Mouse (Mus musculus) small intestine, adult 2 months (tissue): ENCODE measurements at regions not wholly inside any gene's neighbourhood (a gene's known extent, or its start where the extent isn't known, plus 50 kb on each side); places are given as distances from the start of the nearest gene placed in this dataset.

Experiments
- H3K27ac ChIP-seq: fragments of 200-500 bp; 2 replicates; pipeline ENCODE4 v1.5.1; 2012; ENCODE audit warnings: low read depth, low read length, control low read depth, inconsistent platforms; ENCODE audit not compliant: insufficient read depth
- H3K27me3 ChIP-seq: fragments of 200-500 bp; 2 replicates; pipeline ENCODE4 v1.6.1; 2012; ENCODE audit warnings: mild to moderate bottlenecking, moderate library complexity, low read length, inconsistent platforms; ENCODE audit not compliant: control insufficient read depth, insufficient read depth
- H3K36me3 ChIP-seq: fragments of 200-500 bp; 2 replicates; pipeline ENCODE4 v1.6.1; 2012; ENCODE audit warnings: mild to moderate bottlenecking, low read length, control low read depth, inconsistent platforms; ENCODE audit not compliant: control insufficient read depth, insufficient read depth
- H3K4me1 ChIP-seq: fragments of 200-500 bp; 2 replicates; pipeline ENCODE4 v1.6.1; 2012; ENCODE audit warnings: low read length, inconsistent platforms, mixed read lengths; ENCODE audit not compliant: control insufficient read depth, insufficient read depth, insufficient read length
- H3K4me3 ChIP-seq: fragments of 200-500 bp; 2 replicates; pipeline ENCODE4 v1.5.1; 2012; ENCODE audit warnings: low read depth, mild to moderate bottlenecking, control low read depth, inconsistent platforms, low read length, moderate library complexity
- CTCF ChIP-seq: fragments of 200-500 bp; IDR thresholded peaks from 2 replicates; pipeline ENCODE4 v1.5.1; 2012; ENCODE audit warnings: low read depth, mild to moderate bottlenecking, control low read depth, inconsistent platforms, low read length, moderate library complexity, mixed read lengths; ENCODE audit not compliant: insufficient replicate concordance, insufficient read length; ENCODE audit errors: extremely low read depth
- POLR2A ChIP-seq: fragments of 200-500 bp; IDR thresholded peaks from 2 replicates; pipeline ENCODE4 v1.6.1; 2012; ENCODE audit warnings: low read depth, mild to moderate bottlenecking, control low read depth, inconsistent platforms, low read length, moderate library complexity
- WGBS: fragments of 180-500 bp; shearing (Covaris S2); methylation state at CpG from one replicate; pipeline ENCODE4 v1.1.7; 2018; 5-methylcytosine and 5-hydroxymethylcytosine counted together

GRCm38 (mm10) chr14:80521631-80522030 lies 537.8 kb downstream of the Olfm4 start:
- Histone ChIP-seq H3K4me1 (no peaks in the 10 kb centered on the region), H3K27me3 (no peaks in the 10 kb centered on the region), H3K27ac (no peak overlapping the region), H3K4me3 (no peak overlapping the region), H3K36me3 (no peaks in the 10 kb centered on the region)
- no peak for TF ChIP-seq CTCF
- TF ChIP-seq POLR2A: no peak
- WGBS: 57% methylated on average over 1 of the region's 1 CpGs

- H3K36me3 ChIP-seq: no peaks in the 10 kb centered on the region
- H3K27ac ChIP-seq: no peak overlapping the region
- no peak for TF ChIP-seq CTCF
- TF ChIP-seq POLR2A: no peak
- no peak overlapping the region for H3K4me3 ChIP-seq
- 83% methylated on average over 3 of the region's 3 CpGs for WGBS
- H3K27me3 ChIP-seq: no peaks in the 10 kb centered on the region
- H3K4me1 ChIP-seq: no peaks in the 10 kb centered on the region
Measured at GRCm38 (mm10) chr14:80522536-80522935, 538.7 kb downstream of the Olfm4 start.

- Histone ChIP-seq H3K27me3 (no peaks in the 10 kb centered on the region), H3K4me3 (no peak overlapping the region), H3K27ac (no peak overlapping the region), H3K36me3 (no peaks in the 10 kb centered on the region), H3K4me1 (no peaks in the 10 kb centered on the region)
- no peak for TF ChIP-seq POLR2A
- TF ChIP-seq CTCF: no peak
- 54% methylated on average over 9 of the region's 9 CpGs for WGBS
Measured at GRCm38 (mm10) chr14:80528419-80529028, 544.6 kb downstream of the Olfm4 start.

DNA sequence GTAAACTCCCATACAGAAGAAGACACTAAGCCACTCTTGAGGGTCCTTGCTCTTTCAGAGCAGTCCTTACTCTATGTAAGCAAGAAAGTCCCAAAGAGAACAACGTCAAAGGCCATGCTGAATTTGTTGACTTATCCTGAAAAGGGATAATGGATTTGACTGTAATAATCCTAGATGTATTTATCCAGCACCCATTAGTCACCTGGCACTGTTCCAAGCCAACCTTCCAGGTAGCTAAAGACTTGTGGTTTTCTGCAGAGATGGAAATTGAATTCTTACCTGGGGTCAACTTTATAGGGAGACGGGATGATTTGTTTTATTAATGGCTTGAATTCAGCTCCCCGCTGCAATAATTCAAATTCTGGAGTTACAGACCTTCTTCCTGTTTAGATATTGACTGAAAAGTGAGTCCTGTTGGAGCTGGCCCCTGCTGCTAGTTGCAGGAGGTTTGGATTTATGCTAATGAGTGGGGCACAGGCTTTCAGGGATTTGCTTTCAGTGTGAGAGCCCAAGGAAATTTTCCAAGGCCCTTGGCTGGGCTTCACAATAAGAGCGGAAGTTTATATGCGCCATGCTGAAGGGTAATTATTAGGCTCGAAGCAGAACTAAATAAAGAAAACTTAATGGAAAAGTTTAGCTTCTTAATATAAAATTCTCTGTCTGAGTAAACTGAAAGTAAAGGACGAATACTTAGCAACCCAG lies 552.3 kb downstream of the Olfm4 start:
- TF ChIP-seq POLR2A (no peak), CTCF (no peak)
- H3K27ac ChIP-seq: no peak overlapping the region
- H3K4me3 ChIP-seq: no peak overlapping the region
- 56% methylated on average over 7 of the region's 7 CpGs for WGBS
- H3K27me3 ChIP-seq: no peaks in the 10 kb centered on the region
- no peaks in the 10 kb centered on the region for H3K4me1 ChIP-seq
- no peaks in the 10 kb centered on the region for H3K36me3 ChIP-seq

DNA sequence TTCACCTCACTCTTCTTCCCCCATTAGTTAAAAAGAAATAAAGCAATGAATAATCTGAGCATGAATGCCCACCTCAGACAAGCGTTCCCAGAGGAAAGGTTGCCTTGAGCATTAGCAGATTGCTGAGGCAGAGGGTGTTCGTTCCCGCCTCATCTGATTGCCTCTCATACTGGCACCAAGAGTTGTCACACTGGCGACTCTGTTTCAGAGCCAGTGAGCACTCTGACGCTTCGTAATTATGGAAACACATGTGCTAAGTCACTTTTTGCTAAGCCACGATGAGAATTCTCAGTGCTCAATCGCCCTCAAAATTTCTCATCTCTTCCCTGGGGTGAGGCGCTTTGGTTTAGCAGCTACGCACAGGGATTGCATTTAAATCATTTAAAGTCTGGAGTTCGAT lies 576.1 kb downstream of the Olfm4 start:
- WGBS: 80% methylated on average over 11 of the region's 11 CpGs
- no peak for TF ChIP-seq CTCF
- no peak for TF ChIP-seq POLR2A
- H3K36me3 ChIP-seq: no peaks in the 10 kb centered on the region

More for the DNA sequence above, 576.1 kb downstream of the Olfm4 start:
- Histone ChIP-seq H3K4me1 (no peaks in the 10 kb centered on the region), H3K4me3 (no peak overlapping the region), H3K27ac (no peak overlapping the region), H3K27me3 (no peaks in the 10 kb centered on the region)
